Mouse (Mus musculus): ENCODE measurements around the gene Fam173b.
"Not testable (repeated sequence)": the region's sequence is repeated elsewhere in the genome, so short reads cannot be mapped to it uniquely, and the experiment has no call there.

Fam173b gene

DNA sequence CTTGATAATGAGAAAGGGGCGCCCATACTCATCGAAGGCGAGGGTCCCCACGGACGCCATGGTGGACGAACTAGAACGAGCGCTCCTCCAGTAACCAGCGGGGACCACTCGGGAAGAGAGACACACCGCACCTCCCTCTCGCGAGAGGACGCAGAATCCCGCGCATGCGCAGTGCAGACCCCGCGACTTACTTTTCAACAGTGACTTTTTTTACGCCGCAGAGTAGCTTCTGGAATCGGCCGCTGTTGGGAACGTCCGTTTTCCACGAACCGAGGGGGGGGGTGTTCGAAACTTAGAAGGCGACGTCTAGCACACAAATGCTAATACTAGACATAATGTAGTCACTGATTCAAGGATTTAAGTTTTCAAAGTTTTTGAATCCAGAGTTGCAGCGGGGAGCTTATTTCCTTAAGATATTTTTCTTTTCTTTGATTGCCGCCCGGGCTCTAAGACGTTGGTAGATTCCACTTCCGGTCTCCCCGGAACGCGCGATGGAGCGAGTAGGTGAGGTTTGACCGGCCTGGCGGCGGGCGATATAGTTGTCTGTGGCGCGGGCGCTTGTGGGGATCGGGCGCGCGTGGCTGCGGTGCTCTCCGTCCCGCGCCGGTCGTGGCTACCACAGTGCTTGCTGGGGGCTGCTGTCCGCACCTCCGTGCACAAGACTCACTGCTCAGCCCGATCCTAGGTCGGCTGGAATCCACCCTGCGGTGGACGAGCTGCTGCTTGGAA lies at the start of gene Fam173b, which contains the start of gene Cct5:
Gene Fam173b, plus strand, starts transcription at position 207 of the 729 bp plus-strand sequence.
Gene Cct5, minus strand, starts transcription at position 159 of the 729 bp plus-strand sequence.
- peak; percentile 99 for DNase-seq (ENCODE audit: low read depth in 2 of 2, low spot score in 2 of 2)

GRCm38 (mm10) chr15:31554855-31555254 lies 46.8 kb upstream of the Fam173b start:
- DNase-seq (ENCODE audit: low read depth in 2 of 2, low spot score in 2 of 2) = no peak

DNA sequence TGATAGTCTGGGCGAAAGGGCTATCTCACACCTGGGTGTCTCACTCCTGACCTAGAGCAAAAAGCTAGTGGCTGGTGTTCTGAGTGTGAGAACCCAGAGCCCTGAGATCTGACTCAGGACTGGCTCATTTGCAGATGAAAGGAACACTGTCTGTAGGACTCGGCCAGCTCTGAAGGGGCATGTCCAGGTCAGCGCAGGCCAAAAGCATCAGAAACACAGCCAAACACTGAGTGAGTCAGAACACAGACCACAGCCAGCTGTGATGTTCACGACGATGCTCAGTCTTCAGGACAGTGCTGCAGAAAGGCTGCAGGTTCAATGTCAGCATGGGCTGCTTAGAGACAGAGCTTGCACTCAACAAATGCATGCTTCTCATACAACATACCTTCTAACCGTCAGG lies 40.3 kb upstream of the Fam173b start:
- DNase-seq (ENCODE audit: low read depth in 2 of 2, low spot score in 2 of 2) = no peak

GRCm38 (mm10) chr15:31561976-31562375 lies 39.7 kb upstream of the Fam173b start:
- DNase-seq (ENCODE audit: low read depth in 2 of 2, low spot score in 2 of 2) = no peak

- no peak for DNase-seq (ENCODE audit: low read depth in 2 of 2, low spot score in 2 of 2)
These were observed 38.8 kb upstream of the Fam173b start for GRCm38 (mm10) chr15:31562847-31563246.

- no peak for DNase-seq (ENCODE audit: low read depth in 2 of 2, low spot score in 2 of 2)
These were observed 37.8 kb upstream of the Fam173b start for GRCm38 (mm10) chr15:31563577-31564546.

- no peak for DNase-seq (ENCODE audit: low read depth in 2 of 2, low spot score in 2 of 2)
These were observed 36.5 kb upstream of the Fam173b start, which contains the start of gene Cmbl for GRCm38 (mm10) chr15:31565184-31565583. Gene Cmbl, plus strand, starts transcription at chr15:31565389.

DNA sequence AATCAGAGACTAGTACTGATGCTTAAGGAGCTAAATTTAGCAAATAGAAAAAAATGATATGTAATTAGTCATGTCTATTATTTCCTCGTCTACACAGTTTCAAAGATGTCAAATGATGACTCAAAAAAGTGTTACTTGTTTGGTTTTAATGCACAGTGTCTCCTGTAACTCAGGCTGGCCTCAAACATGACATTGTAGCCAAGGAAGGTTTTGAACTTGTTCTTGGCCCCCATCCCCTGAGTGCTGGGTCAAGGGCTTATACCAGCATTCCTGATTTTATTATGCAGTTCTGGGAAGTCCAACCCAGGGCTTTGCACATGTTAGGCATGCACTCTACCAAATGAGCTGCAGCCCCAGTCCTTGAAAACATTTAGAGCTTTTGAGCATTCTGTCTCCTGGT lies 35.9 kb upstream of the Fam173b start:
- no peak for DNase-seq (ENCODE audit: low read depth in 2 of 2, low spot score in 2 of 2)

GRCm38 (mm10) chr15:31567431-31567830 lies 34.2 kb upstream of the Fam173b start:
- DNase-seq (ENCODE audit: low read depth in 2 of 2, low spot score in 2 of 2) = no peak

DNA sequence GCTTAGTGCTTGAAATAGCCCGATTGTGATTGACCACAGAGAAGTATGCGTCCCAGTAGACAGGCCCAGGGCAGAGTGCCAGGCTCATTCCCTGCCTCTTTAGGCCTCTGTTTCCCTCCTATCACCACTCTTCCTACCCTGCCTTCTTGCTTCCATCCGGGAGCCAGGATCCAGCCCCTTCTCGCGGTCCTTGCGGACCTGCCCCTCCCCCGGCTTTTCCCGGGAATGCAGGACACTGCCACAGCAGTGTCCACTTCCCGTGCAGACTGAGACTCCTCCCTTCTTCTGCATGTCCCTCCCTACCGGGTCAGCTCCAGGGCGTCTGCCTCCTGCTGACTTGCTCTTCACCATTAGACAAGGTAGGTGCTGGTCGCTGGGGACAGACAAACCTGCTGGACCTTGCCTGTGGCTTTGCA lies 33.1 kb upstream of the Fam173b start:
- no peak for DNase-seq (ENCODE audit: low read depth in 2 of 2, low spot score in 2 of 2)

DNA sequence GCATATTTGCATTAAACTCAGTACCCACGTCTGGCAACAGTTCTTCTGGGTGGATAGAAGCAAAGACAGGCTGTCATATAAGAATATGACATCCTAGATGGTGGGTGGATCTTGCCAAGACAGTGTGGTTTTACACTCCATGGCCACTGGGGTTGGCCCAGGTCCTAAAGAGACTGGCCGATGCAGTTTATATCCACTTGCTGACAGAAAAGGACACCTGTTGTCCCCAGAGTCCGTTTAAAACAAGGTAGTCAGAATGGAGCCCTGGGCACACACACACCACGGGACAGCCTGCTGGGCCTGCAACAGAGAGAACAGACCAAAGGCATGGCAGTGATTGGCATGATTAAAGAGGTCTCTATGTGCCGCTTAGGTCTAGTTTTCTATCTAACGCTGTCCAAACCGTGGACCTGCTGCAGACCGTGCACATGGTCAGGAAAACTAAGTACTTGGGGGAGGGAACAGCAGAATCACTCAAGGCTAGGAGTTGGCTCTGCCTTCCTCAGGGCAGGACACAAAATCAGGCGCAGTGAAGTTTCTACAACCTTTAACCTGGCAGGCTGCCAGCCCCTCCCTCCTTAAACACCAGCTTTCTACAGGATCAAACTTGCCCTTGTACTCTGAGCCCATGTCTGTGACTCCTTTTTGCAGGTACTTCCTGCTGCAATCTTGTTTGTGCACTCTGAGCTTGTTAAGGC lies 32.2 kb upstream of the Fam173b start:
- DNase-seq (ENCODE audit: low read depth in 2 of 2, low spot score in 2 of 2) = no peak

- DNase-seq (ENCODE audit: low read depth in 2 of 2, low spot score in 2 of 2) = no peak
These were observed 30.7 kb upstream of the Fam173b start for GRCm38 (mm10) chr15:31570959-31571358.

DNA sequence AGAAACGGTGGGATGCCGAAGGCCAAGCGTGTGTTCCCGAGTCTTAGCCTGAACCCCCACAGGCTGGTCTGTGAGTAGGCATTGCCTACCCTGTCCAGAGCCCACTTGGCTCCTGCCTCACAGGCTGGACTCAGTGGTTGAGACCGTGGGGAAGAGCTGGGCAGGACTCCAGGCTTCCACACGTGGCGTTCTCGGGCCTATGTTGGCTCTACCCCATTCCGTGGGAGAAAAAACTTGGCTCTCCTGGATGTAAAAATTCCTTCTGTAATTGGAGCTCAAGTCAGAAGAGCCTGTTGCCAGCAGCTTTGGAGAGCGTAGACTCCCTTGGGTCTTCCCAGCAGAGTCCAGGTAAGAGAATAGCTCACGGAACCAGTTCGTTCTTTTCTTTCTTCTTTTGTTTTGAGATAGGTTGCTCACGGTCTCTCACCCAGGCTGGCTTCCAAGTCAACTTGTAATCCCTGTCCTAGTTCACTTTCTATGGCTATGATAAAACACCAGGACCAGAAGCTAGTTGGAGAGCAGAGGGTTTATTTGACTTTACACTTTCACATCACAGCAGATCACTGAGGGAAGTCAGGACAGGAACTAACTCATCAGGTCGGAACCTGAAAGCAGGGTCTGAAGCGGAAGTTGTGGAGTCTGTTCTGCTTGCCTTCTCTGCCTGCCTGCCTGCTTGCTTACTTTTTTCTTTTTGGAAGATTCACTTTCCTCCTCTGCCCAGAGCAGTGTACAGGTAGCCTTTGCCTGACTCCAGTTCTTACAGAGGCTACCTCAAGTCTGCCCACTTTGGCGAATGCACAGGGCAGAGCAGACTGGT lies 29.5 kb upstream of the Fam173b start:
- no peak for DNase-seq (ENCODE audit: low read depth in 2 of 2, low spot score in 2 of 2)

GRCm38 (mm10) chr15:31573287-31573686 lies 28.4 kb upstream of the Fam173b start:
- no peak for DNase-seq (ENCODE audit: low read depth in 2 of 2, low spot score in 2 of 2)

- no peak for DNase-seq (ENCODE audit: low read depth in 2 of 2, low spot score in 2 of 2)
These were observed 28.0 kb upstream of the Fam173b start for GRCm38 (mm10) chr15:31573692-31574091.

GRCm38 (mm10) chr15:31576076-31576475 lies 25.6 kb upstream of the Fam173b start:
- no peak for DNase-seq (ENCODE audit: low read depth in 2 of 2, low spot score in 2 of 2)

DNA sequence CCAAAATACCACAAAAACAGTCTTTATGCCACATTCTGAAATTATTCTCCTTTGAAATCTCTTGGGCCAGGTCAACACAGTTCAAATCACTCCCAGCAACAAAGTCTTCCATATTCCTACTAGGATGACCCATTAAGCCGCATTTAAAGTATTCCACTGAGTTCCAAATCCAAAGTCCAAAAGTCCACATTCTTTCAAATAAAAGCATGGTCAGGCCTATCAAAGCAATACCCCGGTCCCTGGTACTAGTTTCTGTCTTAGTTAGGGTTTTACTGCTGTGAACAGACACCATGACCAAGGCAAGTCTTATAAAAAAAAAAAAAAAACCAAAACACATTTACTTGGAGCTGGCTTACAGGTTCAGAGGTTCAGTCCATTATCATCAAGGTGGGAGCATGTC lies 20.6 kb upstream of the Fam173b start:
- DNase-seq (ENCODE audit: low read depth in 2 of 2, low spot score in 2 of 2) = not testable (repeated sequence)

- DNase-seq (ENCODE audit: low read depth in 2 of 2, low spot score in 2 of 2) = no peak
These were observed 18.2 kb upstream of the Fam173b start for GRCm38 (mm10) chr15:31583304-31584085.

DNA sequence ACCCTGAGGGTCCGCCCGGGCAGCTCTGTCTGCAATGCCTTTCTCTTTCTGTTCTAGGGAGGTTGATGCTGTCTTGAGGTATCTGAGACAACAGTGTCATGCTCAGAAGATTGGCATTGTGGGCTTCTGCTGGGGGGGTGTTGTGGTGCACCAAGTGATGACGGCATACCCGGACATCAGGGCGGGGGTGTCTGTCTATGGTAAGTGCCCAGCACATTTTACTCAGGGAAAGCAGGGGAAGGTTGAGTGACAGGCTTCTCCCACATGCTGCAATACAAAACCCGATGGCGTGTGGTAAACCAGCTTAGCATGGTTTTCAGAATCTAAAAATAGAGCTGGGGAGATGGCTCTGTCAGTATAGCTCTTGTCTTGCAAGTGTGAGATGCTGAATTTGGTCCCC lies 16.4 kb upstream of the Fam173b start:
- peak in 1 of 2 experiments; percentile 28 for DNase-seq (ENCODE audit: low read depth in 2 of 2, low spot score in 2 of 2)

- DNase-seq (ENCODE audit: low read depth in 2 of 2, low spot score in 2 of 2) = no peak
These were observed 15.6 kb upstream of the Fam173b start for GRCm38 (mm10) chr15:31586088-31586487.

Measured in CD8-positive naive resting alpha-beta T cell, adult 2 months (primary cell).